Mouse (Mus musculus): ENCODE results near the gene Fbxo7. TPM values are rescaled to one million over a fixed set of nuclear protein-coding genes. Genes with fewer than 3 reads are reported as not detected.
"Not testable (repeated sequence)": the region's sequence is repeated elsewhere in the genome, so short reads cannot be mapped to it uniquely, and the experiment has no call there.

The Fbxo7 gene
- polyA plus RNA-seq, 1 experiment from 2014 or later, result 26.1 TPM

DNA sequence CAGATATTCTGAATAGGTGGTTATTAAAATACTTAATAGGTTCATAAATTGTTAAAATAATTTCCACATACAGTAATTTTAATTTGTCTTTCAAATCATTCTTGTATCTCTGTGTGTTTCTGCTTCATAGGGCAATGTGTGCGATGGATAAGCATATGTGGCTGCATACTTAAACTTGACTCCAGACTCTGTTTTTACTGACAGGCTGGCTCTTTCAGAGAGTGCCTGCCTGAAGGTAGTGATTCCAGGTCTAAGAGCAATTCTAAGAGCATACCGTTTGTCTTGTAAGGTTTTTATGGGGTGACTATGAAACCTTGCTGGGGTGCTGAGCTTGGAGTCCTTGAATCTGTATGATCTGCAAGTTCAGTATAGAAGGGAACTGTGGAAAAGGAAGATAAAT is 4.1 kb downstream of the Fbxo7 start:
- H3K4me1 ChIP-seq (ENCODE audit: control insufficient read depth, insufficient read depth, low read length), result peaks cover 3% of the 10 kb centered on the region; the same call in 1 of the 2 replicates
- peaks cover 16% of the 10 kb centered on the region for H3K36me3 ChIP-seq (ENCODE audit: control insufficient read depth, insufficient read depth, low read length)
- H3K9ac ChIP-seq (ENCODE audit: low read depth, low read length), result no peak overlapping the region
- 83% methylated on average over 2 of the region's 2 CpGs for WGBS
- H3K4me3 ChIP-seq (ENCODE audit: low read depth, low read length), result no peak overlapping the region
- ATAC-seq (ENCODE audit: low read depth), result no peak
- no peaks in the 10 kb centered on the region for H3K9me3 ChIP-seq (ENCODE audit: control insufficient read depth, low read length)
- no peak overlapping the region for H3K4me2 ChIP-seq (ENCODE audit: low read depth, low read length)
- H3K27ac ChIP-seq (replicated peaks; ENCODE audit: low read depth, low read length), result no peak overlapping the region
- H3K27me3 ChIP-seq (replicated peaks; ENCODE audit: control insufficient read depth, insufficient read depth, low read length), result no peaks in the 10 kb centered on the region
- no peak for DNase-seq (ENCODE audit: low spot score)

GRCm38 (mm10) chr10:86026354-86026753 is 4.6 kb downstream of the Fbxo7 start:
- 95% methylated on average over 3 of the region's 3 CpGs for WGBS
- no peaks in the 10 kb centered on the region for H3K27me3 ChIP-seq (replicated peaks; ENCODE audit: control insufficient read depth, insufficient read depth, low read length)
- no peaks in the 10 kb centered on the region for H3K9me3 ChIP-seq (ENCODE audit: control insufficient read depth, low read length)
- no peak overlapping the region for H3K9ac ChIP-seq (ENCODE audit: low read depth, low read length)
- H3K4me2 ChIP-seq (ENCODE audit: low read depth, low read length), result no peak overlapping the region
- DNase-seq (ENCODE audit: low spot score) (no peak), ATAC-seq (ENCODE audit: low read depth) (no peak)
- peaks cover 18% of the 10 kb centered on the region for H3K36me3 ChIP-seq (ENCODE audit: control insufficient read depth, insufficient read depth, low read length)
- no peak overlapping the region for H3K27ac ChIP-seq (replicated peaks; ENCODE audit: low read depth, low read length)
- no peak overlapping the region for H3K4me3 ChIP-seq (ENCODE audit: low read depth, low read length)
- H3K4me1 ChIP-seq (ENCODE audit: control insufficient read depth, insufficient read depth, low read length), result peaks cover 3% of the 10 kb centered on the region; the same call in 1 of the 2 replicates

DNA sequence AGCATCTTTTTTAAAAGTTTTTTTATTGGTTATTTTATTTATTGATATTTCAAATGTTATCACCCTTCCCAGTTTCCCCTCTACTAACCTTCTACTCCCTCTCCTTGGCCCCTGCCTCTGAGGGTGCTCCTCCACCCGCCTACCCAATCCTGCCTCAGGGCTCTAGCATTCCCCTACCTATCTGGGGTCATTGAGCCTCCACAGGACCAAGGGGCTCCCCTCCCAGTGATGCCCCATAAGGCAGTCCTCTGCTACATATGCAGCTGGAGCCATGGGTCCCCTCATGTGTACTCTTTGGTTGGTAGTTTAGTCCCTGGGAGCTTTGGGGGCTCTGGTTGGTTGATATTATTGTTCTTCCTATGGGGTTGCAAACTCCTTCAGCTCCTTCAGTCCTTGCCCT is 5.0 kb downstream of the Fbxo7 start:
- 59% methylated on average over 1 of the region's 1 CpGs for WGBS
- H3K9ac ChIP-seq (ENCODE audit: low read depth, low read length); H3K4me2 ChIP-seq (ENCODE audit: low read depth, low read length); DNase-seq (ENCODE audit: low spot score); ATAC-seq (ENCODE audit: low read depth); H3K4me1 ChIP-seq (ENCODE audit: control insufficient read depth, insufficient read depth, low read length); H3K9me3 ChIP-seq (ENCODE audit: control insufficient read depth, low read length); H3K4me3 ChIP-seq (ENCODE audit: low read depth, low read length); H3K27ac ChIP-seq (replicated peaks; ENCODE audit: low read depth, low read length); H3K27me3 ChIP-seq (replicated peaks; ENCODE audit: control insufficient read depth, insufficient read depth, low read length): not testable (repeated sequence)
- peaks cover 18% of the 10 kb centered on the region for H3K36me3 ChIP-seq (ENCODE audit: control insufficient read depth, insufficient read depth, low read length)

GRCm38 (mm10) chr10:86030743-86031142 is 9.0 kb downstream of the Fbxo7 start:
- H3K9me3 ChIP-seq (ENCODE audit: control insufficient read depth, low read length), result no peaks in the 10 kb centered on the region
- ATAC-seq (ENCODE audit: low read depth) (no peak), DNase-seq (ENCODE audit: low spot score) (no peak)
- WGBS, result 81% methylated on average over 7 of the region's 7 CpGs
- H3K27me3 ChIP-seq (replicated peaks; ENCODE audit: control insufficient read depth, insufficient read depth, low read length), result no peaks in the 10 kb centered on the region
- no peaks in the 10 kb centered on the region for H3K4me1 ChIP-seq (ENCODE audit: control insufficient read depth, insufficient read depth, low read length)
- H3K4me2 ChIP-seq (ENCODE audit: low read depth, low read length), result no peak overlapping the region
- H3K36me3 ChIP-seq (ENCODE audit: control insufficient read depth, insufficient read depth, low read length), result peaks cover 16% of the 10 kb centered on the region
- H3K4me3 ChIP-seq (ENCODE audit: low read depth, low read length), result no peak overlapping the region
- no peak overlapping the region for H3K9ac ChIP-seq (ENCODE audit: low read depth, low read length)
- H3K27ac ChIP-seq (replicated peaks; ENCODE audit: low read depth, low read length), result no peak overlapping the region

GRCm38 (mm10) chr10:86032517-86032916 is 10.7 kb downstream of the Fbxo7 start:
- DNase-seq (ENCODE audit: low spot score) (peak; percentile 41), ATAC-seq (ENCODE audit: low read depth) (peak; percentile 57; the same call in 1 of the 2 replicates)
- H3K36me3 ChIP-seq (ENCODE audit: control insufficient read depth, insufficient read depth, low read length), result peaks cover 22% of the 10 kb centered on the region
- WGBS, result 45% methylated on average over 3 of the region's 3 CpGs
- no peaks in the 10 kb centered on the region for H3K27me3 ChIP-seq (replicated peaks; ENCODE audit: control insufficient read depth, insufficient read depth, low read length)
- H3K4me1 ChIP-seq (ENCODE audit: control insufficient read depth, insufficient read depth, low read length), result no peaks in the 10 kb centered on the region
- no peaks in the 10 kb centered on the region for H3K9me3 ChIP-seq (ENCODE audit: control insufficient read depth, low read length)
- H3K4me2 ChIP-seq (ENCODE audit: low read depth, low read length), result no peak overlapping the region
- no peak overlapping the region for H3K9ac ChIP-seq (ENCODE audit: low read depth, low read length)
- H3K27ac ChIP-seq (replicated peaks; ENCODE audit: low read depth, low read length), result no peak overlapping the region; the same call in 1 of the 2 replicates
- H3K4me3 ChIP-seq (ENCODE audit: low read depth, low read length), result no peak overlapping the region

- no peak overlapping the region for H3K27ac ChIP-seq (replicated peaks; ENCODE audit: low read depth, low read length)
- no peak overlapping the region for H3K4me3 ChIP-seq (ENCODE audit: low read depth, low read length)
- ATAC-seq (ENCODE audit: low read depth) (no peak), DNase-seq (ENCODE audit: low spot score) (no peak)
- H3K9ac ChIP-seq (ENCODE audit: low read depth, low read length), result no peak overlapping the region
- H3K36me3 ChIP-seq (ENCODE audit: control insufficient read depth, insufficient read depth, low read length), result peaks cover 27% of the 10 kb centered on the region
- no peaks in the 10 kb centered on the region for H3K27me3 ChIP-seq (replicated peaks; ENCODE audit: control insufficient read depth, insufficient read depth, low read length)
- H3K4me1 ChIP-seq (ENCODE audit: control insufficient read depth, insufficient read depth, low read length), result no peaks in the 10 kb centered on the region
- H3K9me3 ChIP-seq (ENCODE audit: control insufficient read depth, low read length), result no peaks in the 10 kb centered on the region
- no peak overlapping the region for H3K4me2 ChIP-seq (ENCODE audit: low read depth, low read length)
- 67% methylated on average over 2 of the region's 2 CpGs for WGBS
These were observed 12.4 kb downstream of the Fbxo7 start for GRCm38 (mm10) chr10:86034007-86034728.

GRCm38 (mm10) chr10:86043651-86044050 is 21.9 kb downstream of the Fbxo7 start:
- ATAC-seq (ENCODE audit: low read depth), result no peak
- no peak for DNase-seq (ENCODE audit: low spot score)
- no peaks in the 10 kb centered on the region for H3K4me1 ChIP-seq (ENCODE audit: control insufficient read depth, insufficient read depth, low read length)
- no peak overlapping the region for H3K4me3 ChIP-seq (ENCODE audit: low read depth, low read length)
- H3K9me3 ChIP-seq (ENCODE audit: control insufficient read depth, low read length), result no peaks in the 10 kb centered on the region
- H3K36me3 ChIP-seq (ENCODE audit: control insufficient read depth, insufficient read depth, low read length), result peaks cover 56% of the 10 kb centered on the region; the same call in 1 of the 2 replicates
- no peak overlapping the region for H3K27ac ChIP-seq (replicated peaks; ENCODE audit: low read depth, low read length)
- H3K9ac ChIP-seq (ENCODE audit: low read depth, low read length), result no peak overlapping the region
- 81% methylated on average over 4 of the region's 4 CpGs for WGBS
- H3K4me2 ChIP-seq (ENCODE audit: low read depth, low read length), result no peak overlapping the region
- H3K27me3 ChIP-seq (replicated peaks; ENCODE audit: control insufficient read depth, insufficient read depth, low read length), result no peaks in the 10 kb centered on the region

DNA sequence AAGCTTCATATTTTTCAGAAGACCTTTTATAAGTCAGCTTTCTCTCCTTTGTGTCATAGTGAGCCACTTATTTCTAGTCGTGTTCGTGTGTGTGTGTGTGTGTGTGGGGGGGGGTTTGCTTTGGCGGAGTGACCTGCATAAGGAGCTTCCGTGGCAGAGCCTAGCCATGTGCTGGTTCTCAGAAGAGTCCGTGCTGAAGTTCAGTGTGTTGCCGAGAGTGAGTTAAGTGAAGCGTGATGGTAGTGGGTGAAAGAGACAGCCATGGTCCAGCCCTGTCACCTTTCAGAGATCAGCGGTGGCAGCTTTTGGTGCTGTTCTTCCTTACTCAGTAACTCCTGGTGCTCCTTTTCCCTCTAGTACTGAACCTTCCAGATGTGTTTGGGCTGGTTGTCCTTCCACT is 22.3 kb downstream of the Fbxo7 start:
- ATAC-seq (ENCODE audit: low read depth), result no peak
- no peak overlapping the region for H3K27ac ChIP-seq (replicated peaks; ENCODE audit: low read depth, low read length)
- H3K27me3 ChIP-seq (replicated peaks; ENCODE audit: control insufficient read depth, insufficient read depth, low read length), result no peaks in the 10 kb centered on the region
- no peak overlapping the region for H3K4me2 ChIP-seq (ENCODE audit: low read depth, low read length)
- H3K36me3 ChIP-seq (ENCODE audit: control insufficient read depth, insufficient read depth, low read length), result peaks cover 52% of the 10 kb centered on the region; the same call in 1 of the 2 replicates
- 91% methylated on average over 8 of the region's 8 CpGs for WGBS
- no peaks in the 10 kb centered on the region for H3K9me3 ChIP-seq (ENCODE audit: control insufficient read depth, low read length)
- no peak overlapping the region for H3K9ac ChIP-seq (ENCODE audit: low read depth, low read length)
- no peak overlapping the region for H3K4me3 ChIP-seq (ENCODE audit: low read depth, low read length)
- H3K4me1 ChIP-seq (ENCODE audit: control insufficient read depth, insufficient read depth, low read length), result no peaks in the 10 kb centered on the region
- DNase-seq (ENCODE audit: low spot score), result no peak

DNA sequence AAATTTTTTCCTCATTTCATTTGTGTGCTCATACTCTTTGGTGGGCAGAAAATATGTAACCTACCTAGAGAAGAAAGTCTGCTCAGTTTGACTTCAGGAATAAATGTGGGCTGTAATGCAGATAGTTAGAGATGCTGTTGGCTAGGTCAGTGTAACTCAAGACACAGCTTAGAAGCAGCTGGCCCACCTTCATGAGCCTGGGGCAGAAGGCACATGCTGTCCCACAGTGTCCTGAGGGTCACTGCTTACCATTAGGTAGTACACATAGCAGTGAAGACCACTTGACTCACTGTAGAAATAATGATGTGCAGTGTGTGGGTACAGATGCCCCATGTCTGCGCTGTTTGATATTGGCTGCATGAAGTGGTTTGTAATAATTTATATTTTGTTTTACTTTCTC is 24.6 kb downstream of the Fbxo7 start:
- 86% methylated on average over 1 of the region's 1 CpGs for WGBS
- Histone ChIP-seq H3K9ac (ENCODE audit: low read depth, low read length) (no peak overlapping the region), H3K4me1 (ENCODE audit: control insufficient read depth, insufficient read depth, low read length) (peaks cover 2% of the 10 kb centered on the region; the same call in 1 of the 2 replicates), H3K36me3 (ENCODE audit: control insufficient read depth, insufficient read depth, low read length) (peaks cover 50% of the 10 kb centered on the region; the same call in 1 of the 2 replicates), H3K27me3 (replicated peaks; ENCODE audit: control insufficient read depth, insufficient read depth, low read length) (no peaks in the 10 kb centered on the region), H3K27ac (replicated peaks; ENCODE audit: low read depth, low read length) (no peak overlapping the region), H3K4me3 (ENCODE audit: low read depth, low read length) (no peak overlapping the region), H3K9me3 (ENCODE audit: control insufficient read depth, low read length) (no peaks in the 10 kb centered on the region), H3K4me2 (ENCODE audit: low read depth, low read length) (no peak overlapping the region)
- DNase-seq (ENCODE audit: low spot score) (no peak), ATAC-seq (ENCODE audit: low read depth) (no peak)
